Mouse (Mus musculus) left cerebral cortex, postnatal 36 days (tissue): ENCODE data around the gene Gm48552. TPM values are rescaled to one million over a fixed set of nuclear protein-coding genes. Genes with fewer than 3 reads are reported as not detected.

Source experiments
- DNase-seq, 2 experiments: peaks; one replicate each; pipeline ENCODE4 v3.0.0; 2021 to 2022; ENCODE audit warnings: low spot score in 2 of 2, mixed read lengths in 1 of 2
- intact Hi-C: fragments of 180-260 bp; cut with DNase I; formaldehyde crosslinking; loops from one replicate; pipeline ENCODE4 v1.15.1; 2025
- total RNA-seq, 2 experiments: library from RNA; stranded (reverse); gene quantifications; 2 replicates each; pipeline ENCODE4 v1.2.3; 2021

Gene Gm48552
- total RNA-seq, 2 experiments from 2014 or later, result 1.9 to 4.9 TPM

GRCm38 (mm10) chr10:81402227-81402765, 13.5 kb downstream of the Gm48552 start:
- intact Hi-C loops, result no loop called here
- no peak for DNase-seq

- intact Hi-C loops, result no loop called here
- no peak for DNase-seq
Measured at GRCm38 (mm10) chr10:81403511-81403910, 14.7 kb downstream of the Gm48552 start.

GRCm38 (mm10) chr10:81404082-81404481, 15.3 kb downstream of the Gm48552 start:
- intact Hi-C loops, result no loop called here
- DNase-seq, result no peak

- intact Hi-C loops, result no loop called here
- no peak for DNase-seq
Measured at GRCm38 (mm10) chr10:81404720-81405119, 15.9 kb downstream of the Gm48552 start.

GRCm38 (mm10) chr10:81405588-81406201, 16.9 kb downstream of the Gm48552 start:
- DNase-seq, result no peak
- intact Hi-C loops, result no loop called here

GRCm38 (mm10) chr10:81406504-81407440, 18.0 kb downstream of the Gm48552 start:
- DNase-seq, result no peak
- intact Hi-C loops, result no loop called here

- intact Hi-C loops, result no loop called here
- DNase-seq, result peak; percentile 63 to 74
Measured at GRCm38 (mm10) chr10:81407539-81408423, 19.0 kb downstream of the Gm48552 start.

GRCm38 (mm10) chr10:81408424-81408729, 19.6 kb downstream of the Gm48552 start:
- intact Hi-C loops, result no loop called here
- DNase-seq, result no peak

GRCm38 (mm10) chr10:81408871-81409291, 20.1 kb downstream of the Gm48552 start:
- intact Hi-C loops, result no loop called here
- DNase-seq, result peak in 1 of 2 experiments; percentile 54

- intact Hi-C loops, result no loop called here
- no peak for DNase-seq
Measured at GRCm38 (mm10) chr10:81409330-81409729, 20.5 kb downstream of the Gm48552 start.

GRCm38 (mm10) chr10:81410350-81410749, 21.5 kb downstream of the Gm48552 start:
- DNase-seq, result no peak
- intact Hi-C loops, result loop anchor here (2.0 kb wide), 1 partner anchor 24 kb away; no protein-coding TSS in a partner anchor

- no peak for DNase-seq
- intact Hi-C loops, result loop anchor here (2.0 kb wide), 1 partner anchor 24 kb away; no protein-coding TSS in a partner anchor
Measured at GRCm38 (mm10) chr10:81410981-81411380, 22.2 kb downstream of the Gm48552 start.

- peak; percentile 72 to 74 for DNase-seq
- intact Hi-C loops, result loop anchor here (2.0 kb wide), 1 partner anchor 23 kb away; no protein-coding TSS in a partner anchor
Measured at GRCm38 (mm10) chr10:81411471-81412400, 22.9 kb downstream of the Gm48552 start.

GRCm38 (mm10) chr10:81412586-81413309, 23.9 kb downstream of the Gm48552 start:
- DNase-seq, result no peak
- intact Hi-C loops, result no loop called here

GRCm38 (mm10) chr10:81413310-81414261, 24.8 kb downstream of the Gm48552 start:
- intact Hi-C loops, result no loop called here
- peak; percentile 79 to 84 for DNase-seq

- intact Hi-C loops, result no loop called here
- no peak for DNase-seq
Measured at GRCm38 (mm10) chr10:81414682-81415081, 25.9 kb downstream of the Gm48552 start.

- DNase-seq, result no peak
- intact Hi-C loops, result no loop called here
Measured at GRCm38 (mm10) chr10:81415146-81415545, 26.3 kb downstream of the Gm48552 start.
